In the genomic region with DNA sequence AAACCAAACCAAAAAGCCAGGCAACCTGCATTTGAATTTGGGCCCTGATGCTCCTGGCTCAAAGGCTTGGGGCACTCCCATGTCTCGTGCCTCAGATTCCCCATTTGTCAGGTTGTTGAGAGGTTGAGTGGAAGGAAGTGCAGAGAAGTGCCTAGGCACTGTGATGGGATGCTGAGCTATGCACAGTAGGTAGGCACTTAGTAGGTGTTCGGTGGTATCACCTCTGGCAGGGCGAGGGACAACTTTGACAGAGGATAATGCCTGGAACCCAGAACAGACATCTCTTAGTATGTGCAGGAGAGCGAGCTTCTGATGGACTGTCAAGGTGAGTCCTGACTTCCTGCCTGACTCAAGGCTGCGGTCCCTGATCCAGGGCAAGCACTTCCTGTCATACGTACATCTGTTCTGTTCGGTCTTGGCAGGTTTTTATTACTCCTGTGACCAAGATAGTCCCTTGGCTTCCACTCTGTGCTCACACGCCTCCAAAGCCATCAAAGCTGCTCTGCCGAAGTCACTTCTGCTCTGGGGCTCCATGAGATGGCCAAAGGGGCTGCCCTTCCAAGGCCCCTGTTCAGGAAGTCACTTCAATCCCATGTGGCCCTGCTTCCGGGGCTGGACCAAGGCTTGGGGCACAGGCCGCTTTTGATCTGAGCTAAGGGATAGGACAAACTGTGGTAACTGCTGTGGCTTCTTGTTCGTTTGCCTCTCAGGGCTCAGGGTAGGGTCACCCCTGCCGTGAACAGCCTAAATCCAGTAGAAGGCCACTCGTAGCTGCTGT, we compare ENCODE assay signal across 10 mouse cellular contexts.
DNase-seq lines count a peak whose midpoint lies in the region; ATAC-seq and TF ChIP-seq lines count a peak whose summit lies in the region.
"Had no signal": no experiment of that assay in that cellular context is flagged by ENCODE, and none has a peak within 500 bp of the region (broad histone marks: within the 10 kb centered on the region; RNA-seq: fewer than 3 reads in every experiment).

No protein-coding gene starts in this region.

- no peak overlapping the region for H3K9ac ChIP-seq in lung, embryonic 15.5 days
- H3K9ac ChIP-seq in heart, postnatal 0 days (replicated peaks; ENCODE audit: low read depth, low read length) = no peak overlapping the region

- H3ac ChIP-seq in myocyte (ENCODE audit: control insufficient read depth, insufficient read length) = no peak overlapping the region

- no peak for TF ChIP-seq POLR2A in myocyte (IDR thresholded peaks at IDR 0.05; ENCODE audit: insufficient read length, low read depth)

- H3K9me3 ChIP-seq in lung, embryonic 15.5 days = no peaks in the 10 kb centered on the region
- no peaks in the 10 kb centered on the region for H3K9me3 ChIP-seq in heart, postnatal 0 days (replicated peaks; ENCODE audit: control insufficient read depth, low read length)

- H3K4me3 ChIP-seq in lung, embryonic 15.5 days = no peak overlapping the region
- H3K4me3 ChIP-seq in heart, postnatal 0 days (ENCODE audit: low read depth, low read length) = no peak overlapping the region
- no peak overlapping the region for H3K4me3 ChIP-seq in myocyte

- no peak overlapping the region for H3K4me2 ChIP-seq in lung, embryonic 15.5 days
- no peak overlapping the region for H3K4me2 ChIP-seq in heart, postnatal 0 days (ENCODE audit: low read depth, low read length)
- no peak overlapping the region for H3K4me2 ChIP-seq in myocyte (ENCODE audit: low read depth)

- TF ChIP-seq CTCF in heart, postnatal 0 days (IDR thresholded peaks at IDR 0.05; ENCODE audit: low read depth) = no peak

- no peaks in the 10 kb centered on the region for H3K27me3 ChIP-seq in lung, embryonic 15.5 days
- H3K27me3 ChIP-seq in heart, postnatal 0 days (ENCODE audit: control insufficient read depth, insufficient read depth, low read length) = no peaks in the 10 kb centered on the region
- no peaks in the 10 kb centered on the region for H3K27me3 ChIP-seq in myocyte (ENCODE audit: control insufficient read depth, insufficient read depth, insufficient read length)

- peaks cover 92% of the 10 kb centered on the region for H3K79me2 ChIP-seq in myocyte (ENCODE audit: control insufficient read depth, insufficient read depth)

- WGBS in lung, embryonic 15.5 days = 64% methylated on average over 14 of the region's 14 CpGs
- WGBS in heart, postnatal 0 days = 61% methylated on average over 14 of the region's 14 CpGs

- peak overlapping the region; percentile 62 for H3K27ac ChIP-seq in lung, embryonic 15.5 days
- peak overlapping the region; percentile 59 for H3K27ac ChIP-seq in heart, postnatal 0 days (ENCODE audit: low read depth)

- peaks cover 74% of the 10 kb centered on the region for H3K4me1 ChIP-seq in lung, embryonic 15.5 days
- H3K4me1 ChIP-seq in heart, postnatal 0 days (ENCODE audit: control insufficient read depth, insufficient read depth) = peaks cover 34% of the 10 kb centered on the region

- DNase-seq in adrenal gland, postnatal 10 days = peak; percentile 40
- DNase-seq in adrenal gland, postnatal 14 days = no peak
- DNase-seq in lung, postnatal 14 days = no peak
- no peak for DNase-seq in heart, postnatal 0 days (ENCODE audit: low spot score)
- DNase-seq in cerebellum, postnatal 36 days = no peak
- DNase-seq: cerebellum, postnatal 14 days; gastrocnemius, postnatal 14 days had no signal

- TF ChIP-seq EP300 in heart, postnatal 0 days (IDR thresholded peaks at IDR 0.05; ENCODE audit: low read depth) = no peak

- ATAC-seq in lung, embryonic 15.5 days (ENCODE audit: borderline replicate concordance, extremely low read depth, low FRiP score, low TSS enrichment) = no peak
- no peak for ATAC-seq in heart, postnatal 0 days (ENCODE audit: insufficient read depth, low read depth)
- no peak for ATAC-seq in cerebellum, adult (ENCODE audit: insufficient number of reproducible peaks, low FRiP score, low TSS enrichment)

- H3K36me3 ChIP-seq in lung, embryonic 15.5 days = 0 out of 2 replicates have a peak, but pooled peaks cover 7% of the 10 kb centered on the region
- H3K36me3 ChIP-seq in heart, postnatal 0 days (replicated peaks; ENCODE audit: control insufficient read depth, insufficient read depth, low read length) = no peaks in the 10 kb centered on the region
- H3K36me3 ChIP-seq in myocyte (ENCODE audit: control insufficient read depth, insufficient read depth) = no peaks in the 10 kb centered on the region

TF ChIP-seq in myocyte, 11 proteins besides CTCF, POLR2A, EP300 and RAD21:
- no peak for TF ChIP-seq CEBPB (IDR thresholded peaks at IDR 0.05; ENCODE audit: insufficient read depth, poor library complexity, severe bottlenecking)
- TF ChIP-seq POLR2AphosphoS2 (IDR thresholded peaks at IDR 0.05; ENCODE audit: insufficient read length, low read depth) = peak; percentile 16
- TF ChIP-seq MYOG (IDR thresholded peaks at IDR 0.05; ENCODE audit: control insufficient read depth in 1 of 3, insufficient read depth in 1 of 3, insufficient read length in 2 of 3, low read depth in 2 of 3) = no peak
- TF ChIP-seq MYOD1 (IDR thresholded peaks at IDR 0.05; ENCODE audit: control insufficient read depth in 1 of 3, insufficient read length in 2 of 3, low read depth in 2 of 3) = no peak
